Mouse (Mus musculus) neutrophil, adult 5-6 weeks (primary cell): Measurements from ENCODE around the gene Bri3. TPM values are rescaled to one million over a fixed set of nuclear protein-coding genes. Genes with fewer than 3 reads are reported as not detected.

Source experiments
- ATAC-seq: fragments of 151-379, 151-347 bp; 2 replicates; pipeline ENCODE4 v1.8.0; 2017; ENCODE audit warnings: mild to moderate bottlenecking, moderate TSS enrichment; ENCODE audit not compliant: insufficient number of reproducible peaks, poor library complexity, low FRiP score, severe bottlenecking; ENCODE audit errors: extremely low read depth
- total RNA-seq: library from RNA; stranded (forward); fragments of 200-1000 nt; gene quantifications from 2 replicates; pipeline ENCODE4 v1.2.3, GENCODE M21; 2017

The Bri3 gene
- total RNA-seq, 1 experiment from 2014 or later, result 39.1 TPM

GRCm38 (mm10) chr5:144379431-144379830 is 135.2 kb downstream of the Bri3 start:
- ATAC-seq, result no peak

- no peak for ATAC-seq
Observed at GRCm38 (mm10) chr5:144380689-144381088, 136.5 kb downstream of the Bri3 start.

- no peak for ATAC-seq
Observed at GRCm38 (mm10) chr5:144381782-144382181, 137.5 kb downstream of the Bri3 start.

GRCm38 (mm10) chr5:144383936-144384335 is 139.7 kb downstream of the Bri3 start:
- ATAC-seq, result no peak

- no peak for ATAC-seq
Observed at GRCm38 (mm10) chr5:144387851-144388250, 143.6 kb downstream of the Bri3 start.

- no peak for ATAC-seq
Observed at GRCm38 (mm10) chr5:144394142-144394541, 149.9 kb downstream of the Bri3 start.

- no peak for ATAC-seq
Observed at GRCm38 (mm10) chr5:144397566-144397965, 153.3 kb downstream of the Bri3 start.

GRCm38 (mm10) chr5:144400821-144401220 is 156.6 kb downstream of the Bri3 start:
- no peak for ATAC-seq

GRCm38 (mm10) chr5:144406256-144406655 is 162.0 kb downstream of the Bri3 start:
- no peak for ATAC-seq

GRCm38 (mm10) chr5:144410666-144411065 is 166.4 kb downstream of the Bri3 start:
- ATAC-seq, result no peak

GRCm38 (mm10) chr5:144411702-144412101 is 167.5 kb downstream of the Bri3 start:
- ATAC-seq, result no peak

GRCm38 (mm10) chr5:144412781-144413180 is 168.5 kb downstream of the Bri3 start:
- no peak for ATAC-seq

- no peak for ATAC-seq
Observed at GRCm38 (mm10) chr5:144418456-144418855, 174.2 kb downstream of the Bri3 start.

GRCm38 (mm10) chr5:144420001-144420400 is 175.8 kb downstream of the Bri3 start:
- ATAC-seq, result no peak

GRCm38 (mm10) chr5:144426697-144427096 is 182.5 kb downstream of the Bri3 start:
- no peak for ATAC-seq

GRCm38 (mm10) chr5:144427861-144428260 is 183.6 kb downstream of the Bri3 start:
- ATAC-seq, result no peak

- no peak for ATAC-seq
Observed at GRCm38 (mm10) chr5:144431481-144431880, 187.2 kb downstream of the Bri3 start.

- no peak for ATAC-seq
Observed at GRCm38 (mm10) chr5:144439286-144440040, 195.2 kb downstream of the Bri3 start.

- ATAC-seq, result no peak
Observed at GRCm38 (mm10) chr5:144441831-144442271, 197.6 kb downstream of the Bri3 start.

- no peak for ATAC-seq
Observed at GRCm38 (mm10) chr5:144446475-144447225, 202.4 kb downstream of the Bri3 start.
